Mouse (Mus musculus) midbrain, embryonic 10.5 days (tissue): Measurements from ENCODE around the gene Tbpl1. TPM values are rescaled to one million over a fixed set of nuclear protein-coding genes. Genes with fewer than 3 reads are reported as not detected.

Source experiments
- DNase-seq: peaks from one replicate; pipeline ENCODE4 v3.0.0-alpha.2; 2017; ENCODE audit warnings: low spot score
- H3K27ac ChIP-seq: fragments of 300-500 bp; sonication (generic); replicated peaks from 2 replicates; pipeline ENCODE4 v1.5.1; 2016; ENCODE audit warnings: mild to moderate bottlenecking
- H3K27me3 ChIP-seq: fragments of 300-500 bp; sonication (generic); 2 replicates; pipeline ENCODE4 v1.6.1; 2016; ENCODE audit warnings: low read depth, mild to moderate bottlenecking; ENCODE audit not compliant: poor library complexity, severe bottlenecking
- H3K36me3 ChIP-seq: fragments of 300-500 bp; sonication (generic); 2 replicates; pipeline ENCODE4 v1.6.1; 2016; ENCODE audit warnings: mild to moderate bottlenecking, moderate library complexity
- H3K4me1 ChIP-seq: fragments of 300-500 bp; sonication (generic); 2 replicates; pipeline ENCODE4 v1.6.1; 2016
- H3K4me3 ChIP-seq: fragments of 300-500 bp; sonication (generic); 2 replicates; pipeline ENCODE4 v1.5.1; 2016; ENCODE audit warnings: mild to moderate bottlenecking, moderate library complexity
- H3K9me3 ChIP-seq: fragments of 300-500 bp; sonication (generic); replicated peaks from 2 replicates; pipeline ENCODE4 v1.6.1; 2016; ENCODE audit warnings: mild to moderate bottlenecking
- WGBS: fragments of 180-500 bp; shearing (Covaris S2); methylation state at CpG from one replicate; pipeline ENCODE4 v1.1.7; 2016; 5-methylcytosine and 5-hydroxymethylcytosine counted together
- polyA plus RNA-seq: library from polyadenylated mRNA; unstranded; fragments of >200 nt; fragmentation: Nextera tagmentation; extraction: Ambion mirVana; gene quantifications from 2 replicates; pipeline ENCODE4 v1.2.1, GENCODE M21; 2016

Tbpl1 gene
- 102 and 107 TPM in 2 replicates for polyA plus RNA-seq

DNA sequence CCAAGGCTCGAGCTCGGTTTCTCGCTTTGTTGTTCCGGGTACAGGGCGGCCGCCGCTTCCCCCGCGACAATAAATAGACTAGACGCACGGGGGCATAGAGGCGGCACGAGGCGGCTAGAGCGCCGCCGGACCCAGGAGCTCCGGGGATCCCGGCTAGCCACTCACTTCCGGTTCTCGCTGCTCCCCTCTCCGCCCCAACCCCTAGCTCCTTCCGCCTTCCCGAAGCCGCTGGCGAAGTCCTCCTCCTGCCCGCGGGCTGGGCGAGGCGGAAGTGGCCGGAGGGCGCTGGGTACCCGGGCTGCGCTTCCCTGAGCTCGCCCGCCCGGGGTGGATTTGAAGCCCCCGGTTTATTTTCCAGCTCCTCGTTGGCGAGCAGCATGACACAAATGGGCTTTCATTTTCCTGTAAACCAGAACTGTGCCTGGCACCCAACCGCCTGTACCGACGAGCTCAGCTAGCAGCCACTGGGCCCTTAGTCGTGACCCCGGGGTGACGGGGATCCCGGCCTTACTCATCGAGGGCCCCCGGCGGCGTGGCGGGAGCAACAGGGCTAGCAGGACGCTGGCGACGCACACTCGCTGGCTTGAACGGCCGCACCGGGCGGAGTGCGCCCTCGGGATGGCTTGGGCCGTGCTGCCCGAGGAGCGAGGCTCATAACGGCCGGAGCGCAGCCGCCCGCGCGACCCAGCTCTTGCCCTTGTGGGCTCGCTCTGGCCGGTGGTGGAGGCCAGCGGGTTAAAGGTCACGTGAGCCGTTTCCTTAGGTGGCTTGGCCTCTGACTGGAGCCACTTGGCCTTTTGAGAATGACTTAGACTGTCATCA is at the start of gene Tbpl1:
Gene Tbpl1, minus strand, starts transcription at position 667 of the 822 bp plus-strand sequence.
- H3K36me3 ChIP-seq: 0 out of 2 replicates have a peak, but pooled peaks cover 3% of the 10 kb centered on the region
- WGBS: under 1% methylated on average over 77 of the region's 77 CpGs

DNA sequence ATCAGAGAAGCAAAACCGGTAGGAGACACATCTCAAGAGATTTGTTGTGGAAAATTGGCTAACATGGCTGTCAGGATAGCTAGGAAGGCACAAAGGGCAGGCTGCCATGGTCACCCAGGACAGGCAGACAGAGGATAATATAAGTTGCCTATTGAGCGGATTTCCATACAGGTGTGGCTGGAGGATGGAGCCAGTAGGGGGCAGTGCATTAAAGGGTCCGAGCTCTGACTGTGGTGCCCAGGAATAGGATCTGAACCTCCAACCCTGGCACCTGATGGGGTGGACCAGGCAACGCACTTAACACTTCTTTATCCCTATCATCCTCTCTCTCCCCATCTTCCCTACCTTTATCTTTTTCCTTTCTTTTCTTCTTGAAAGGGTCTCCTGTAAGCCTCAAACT is 49.7 kb upstream of the Tbpl1 start:
- no peaks in the 10 kb centered on the region for H3K9me3 ChIP-seq
- 33% methylated on average over 4 of the region's 4 CpGs for WGBS
- DNase-seq: no peak
- no peaks in the 10 kb centered on the region for H3K36me3 ChIP-seq
- H3K4me3 ChIP-seq: no peak overlapping the region
- H3K27me3 ChIP-seq: no peaks in the 10 kb centered on the region
- no peak overlapping the region for H3K27ac ChIP-seq
- no peaks in the 10 kb centered on the region for H3K4me1 ChIP-seq

More for the DNA sequence above, at the start of gene Tbpl1:
- H3K4me1 ChIP-seq: peaks cover 35% of the 10 kb centered on the region
- no peaks in the 10 kb centered on the region for H3K27me3 ChIP-seq
- peak within 1 kb of the TSS; percentile 99 for H3K4me3 ChIP-seq
- DNase-seq: peak; percentile 93
- H3K9me3 ChIP-seq: no peaks in the 10 kb centered on the region
- peak within 1 kb of the TSS; percentile 99 for H3K27ac ChIP-seq

DNA sequence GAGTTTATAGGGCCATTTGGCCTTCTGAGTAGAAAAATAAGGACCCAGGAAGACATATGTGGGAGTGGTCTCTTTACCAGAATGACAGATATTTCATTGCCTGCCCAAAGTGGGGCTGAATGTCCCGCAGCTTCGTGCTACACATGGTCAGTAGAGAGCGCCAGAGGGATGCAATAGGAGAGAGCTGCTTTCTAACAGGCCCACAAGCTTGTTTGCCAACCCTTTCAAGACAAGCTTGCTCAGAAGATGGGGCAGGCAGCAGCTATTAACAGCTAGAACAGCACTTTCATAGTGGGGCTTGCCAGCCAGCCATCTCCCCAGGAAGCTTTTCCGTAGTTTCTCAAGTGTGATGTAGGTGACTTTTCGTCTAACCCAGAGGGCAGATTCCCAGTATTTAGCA is 46.2 kb upstream of the Tbpl1 start:
- H3K36me3 ChIP-seq: no peaks in the 10 kb centered on the region
- H3K27me3 ChIP-seq: no peaks in the 10 kb centered on the region
- no peak overlapping the region for H3K4me3 ChIP-seq
- H3K4me1 ChIP-seq: 0 out of 2 replicates have a peak, but pooled peaks cover 2% of the 10 kb centered on the region
- H3K9me3 ChIP-seq: no peaks in the 10 kb centered on the region
- no peak overlapping the region for H3K27ac ChIP-seq
- peak; percentile 32 for DNase-seq
- WGBS: 21% methylated on average over 5 of the region's 5 CpGs

DNA sequence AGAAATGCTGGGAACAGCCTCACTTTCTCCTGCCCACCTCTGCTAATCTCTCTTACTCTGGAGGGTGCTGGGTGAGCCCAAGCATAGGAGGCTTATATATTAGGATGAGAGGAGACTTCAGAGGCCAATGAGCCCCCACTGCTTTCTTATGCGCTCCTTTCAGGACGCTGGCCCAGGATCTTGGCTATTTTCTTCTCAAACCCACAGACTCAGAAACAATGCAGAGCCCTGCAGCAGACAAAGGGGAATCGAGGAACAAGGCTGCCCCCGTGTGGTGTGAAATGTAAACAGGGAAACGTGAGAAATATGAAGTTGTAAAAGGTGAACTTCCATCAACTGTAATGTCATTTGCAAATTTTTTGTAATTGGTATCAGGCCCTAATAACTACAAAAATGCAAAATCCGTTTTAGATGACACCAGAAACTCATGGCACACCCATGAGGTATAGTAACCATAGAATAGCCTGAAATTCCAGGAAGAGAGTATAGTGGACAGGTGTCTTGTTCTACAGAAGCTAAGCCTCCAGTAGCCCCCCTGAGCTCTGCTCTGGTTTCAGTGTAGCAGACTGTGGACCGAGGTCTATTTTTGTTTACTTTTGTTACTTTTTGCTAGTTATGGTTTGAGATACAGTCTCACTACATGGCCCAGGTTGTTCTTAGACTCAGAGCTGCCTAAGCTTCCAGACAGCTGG is 44.4 kb upstream of the Tbpl1 start:
- Histone ChIP-seq H3K27me3 (no peaks in the 10 kb centered on the region), H3K27ac (0 out of 2 replicates have a peak overlapping the region, but pooled peaks have one; percentile 59)

DNA sequence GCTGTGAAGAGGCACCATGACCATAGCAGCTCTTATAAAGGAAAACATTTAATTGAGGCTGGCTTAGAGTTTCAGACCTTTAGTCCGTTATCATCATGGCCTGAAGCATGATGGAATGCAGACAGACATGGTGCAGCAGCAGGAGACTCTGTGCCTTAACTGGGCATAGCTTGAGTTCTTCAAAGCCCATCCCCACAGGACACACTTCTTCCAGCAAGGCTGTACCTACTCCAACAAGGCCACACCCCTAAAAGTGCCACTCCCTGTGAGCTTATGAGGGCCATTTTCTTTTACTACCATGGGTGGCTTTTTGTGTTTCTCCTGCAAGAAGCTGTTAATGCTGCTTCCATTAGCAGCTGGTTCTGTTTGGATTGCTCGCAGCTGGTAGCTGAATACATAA is 43.7 kb upstream of the Tbpl1 start:
- DNase-seq: no peak
- no peaks in the 10 kb centered on the region for H3K27me3 ChIP-seq
- H3K27ac ChIP-seq: no peak overlapping the region
- H3K36me3 ChIP-seq: no peaks in the 10 kb centered on the region
- no peak overlapping the region for H3K4me3 ChIP-seq
- H3K4me1 ChIP-seq: 0 out of 2 replicates have a peak, but pooled peaks cover 2% of the 10 kb centered on the region
- 86% methylated on average over 2 of the region's 2 CpGs for WGBS
- H3K9me3 ChIP-seq: no peaks in the 10 kb centered on the region

More for the DNA sequence above, 44.4 kb upstream of the Tbpl1 start:
- Histone ChIP-seq H3K36me3 (no peaks in the 10 kb centered on the region), H3K9me3 (no peaks in the 10 kb centered on the region), H3K4me1 (0 out of 2 replicates have a peak, but pooled peaks cover 2% of the 10 kb centered on the region), H3K4me3 (no peak overlapping the region)
- peak; percentile 51 for DNase-seq
- 17% methylated on average over 7 of the region's 7 CpGs for WGBS

DNA sequence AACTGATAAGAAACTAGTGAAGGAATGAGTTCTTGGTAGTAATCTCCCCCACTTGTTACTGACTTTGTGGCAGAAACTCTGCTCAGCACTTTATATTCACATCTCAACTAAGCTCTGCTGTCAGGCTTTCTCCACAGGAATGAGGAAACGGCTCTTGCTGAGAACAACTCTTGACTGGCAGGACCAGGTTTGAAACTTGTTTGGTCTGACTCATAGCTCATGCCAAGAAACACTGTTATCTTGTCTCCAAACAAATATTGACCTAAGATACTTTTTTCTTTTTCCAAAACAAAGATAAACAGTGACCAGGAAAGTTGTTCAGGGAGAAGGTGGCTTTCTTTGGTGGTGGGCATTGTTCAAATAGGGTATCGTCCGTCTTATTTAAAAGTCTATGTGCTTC is 42.9 kb upstream of the Tbpl1 start:
- Histone ChIP-seq H3K4me3 (no peak overlapping the region), H3K4me1 (0 out of 2 replicates have a peak, but pooled peaks cover 2% of the 10 kb centered on the region), H3K27ac (no peak overlapping the region), H3K27me3 (no peaks in the 10 kb centered on the region), H3K36me3 (no peaks in the 10 kb centered on the region), H3K9me3 (no peaks in the 10 kb centered on the region)
- no peak for DNase-seq
- WGBS: 90% methylated on average over 3 of the region's 3 CpGs

DNA sequence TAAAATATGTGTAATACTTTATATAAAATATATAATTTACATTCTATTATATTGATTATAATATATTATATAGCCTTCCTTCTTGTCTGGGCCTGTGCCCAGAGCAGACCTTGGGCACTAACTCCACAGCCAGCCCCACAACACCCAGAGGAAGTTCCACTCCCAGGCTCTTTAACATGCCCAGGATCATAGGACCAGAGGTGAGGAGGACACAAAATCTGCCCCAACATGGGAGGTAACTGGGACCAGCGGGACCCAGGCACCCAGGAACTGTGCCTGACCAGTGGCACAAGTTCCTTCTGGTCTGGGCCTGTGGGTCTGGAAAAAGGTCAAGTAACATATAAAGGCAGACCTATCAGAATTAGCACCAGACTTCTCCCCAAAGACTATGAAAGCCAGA is 22.5 kb upstream of the Tbpl1 start:
- H3K36me3 ChIP-seq: no peaks in the 10 kb centered on the region
- H3K9me3 ChIP-seq: no peaks in the 10 kb centered on the region; the same call in 1 of the 2 replicates
- no peak overlapping the region for H3K4me3 ChIP-seq
- 100% methylated on average over 1 of the region's 1 CpGs for WGBS
- H3K27me3 ChIP-seq: no peaks in the 10 kb centered on the region
- H3K27ac ChIP-seq: no peak overlapping the region
- DNase-seq: no peak
- no peaks in the 10 kb centered on the region for H3K4me1 ChIP-seq

DNA sequence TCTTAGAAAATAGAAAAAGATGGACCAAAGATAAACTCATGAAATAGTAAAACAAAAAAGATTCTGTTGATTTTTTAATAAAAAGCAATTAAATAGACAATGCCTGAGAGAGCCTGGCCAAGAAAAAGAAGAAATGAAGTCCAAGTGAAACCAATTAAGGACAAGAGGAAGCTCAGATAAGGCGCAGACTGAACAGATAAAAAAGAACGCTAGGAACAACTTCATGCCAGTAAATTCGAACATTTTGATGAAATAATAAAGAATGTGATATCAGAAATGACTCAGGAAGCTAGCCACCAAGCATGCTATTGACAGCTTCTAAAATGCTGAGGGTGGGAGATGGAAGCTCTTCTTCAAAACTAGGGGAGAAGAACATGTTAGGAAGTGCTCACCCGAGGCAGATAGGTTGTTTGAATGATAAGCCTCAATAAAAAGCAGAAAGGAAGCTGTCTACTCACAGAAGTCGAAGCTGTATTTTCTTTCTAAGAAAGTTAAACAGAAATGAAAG is 19.5 kb upstream of the Tbpl1 start:
- H3K4me3 ChIP-seq: no peak overlapping the region
- 75% methylated on average over 5 of the region's 5 CpGs for WGBS
- H3K27me3 ChIP-seq: no peaks in the 10 kb centered on the region
- no peak overlapping the region for H3K27ac ChIP-seq
- no peak for DNase-seq
- H3K9me3 ChIP-seq: no peaks in the 10 kb centered on the region; the same call in 1 of the 2 replicates
- H3K4me1 ChIP-seq: 0 out of 2 replicates have a peak, but pooled peaks cover 2% of the 10 kb centered on the region
- H3K36me3 ChIP-seq: no peaks in the 10 kb centered on the region

DNA sequence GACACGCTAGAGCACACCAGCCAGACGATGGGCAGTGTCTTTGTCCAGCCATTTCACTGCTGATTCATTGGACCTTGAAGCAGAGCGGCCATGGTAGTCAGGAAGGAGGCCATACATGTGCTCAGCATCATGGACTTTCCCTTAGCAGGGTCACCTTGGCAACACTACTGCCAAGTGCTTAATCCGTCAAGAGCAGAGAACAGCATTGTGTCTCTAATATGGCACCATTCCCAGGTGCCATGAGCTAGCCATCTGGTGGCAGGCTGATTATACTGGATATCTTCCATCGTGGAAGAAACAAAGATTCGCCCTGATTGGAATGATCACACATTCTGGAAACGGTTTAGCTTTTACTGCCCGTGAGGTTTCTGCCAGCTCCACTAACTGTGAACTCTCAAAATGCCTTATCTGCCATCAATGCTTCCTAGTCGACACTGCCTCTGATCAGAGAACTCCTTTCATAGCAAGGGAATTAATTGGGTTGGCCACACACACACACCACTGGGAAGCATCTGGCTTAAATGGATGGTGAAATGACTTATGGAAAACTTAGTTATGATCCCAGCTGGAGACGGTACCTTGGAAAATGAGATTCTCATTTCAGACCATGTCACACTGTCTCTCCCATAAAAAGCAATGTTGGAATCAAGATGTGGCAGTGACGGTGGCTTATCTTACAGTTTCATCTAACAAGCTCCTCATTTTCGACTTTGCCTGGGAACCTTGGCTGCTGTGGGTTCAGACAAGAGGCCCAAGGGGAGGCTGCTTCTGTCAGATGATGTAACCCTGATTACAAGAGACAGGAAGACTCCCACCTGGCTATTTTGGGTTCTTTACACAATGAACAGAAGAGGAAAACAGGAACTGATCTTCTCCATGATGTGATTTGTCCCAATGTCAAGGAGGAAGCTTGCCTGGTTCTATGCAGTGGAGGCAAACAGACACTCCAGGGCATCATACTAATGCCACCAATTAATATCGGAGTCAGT is 14.9 kb upstream of the Tbpl1 start:
- DNase-seq: no peak
- H3K9me3 ChIP-seq: no peaks in the 10 kb centered on the region
- 0 out of 2 replicates have a peak, but pooled peaks cover 4% of the 10 kb centered on the region for H3K4me1 ChIP-seq
- no peaks in the 10 kb centered on the region for H3K27me3 ChIP-seq
- no peak overlapping the region for H3K4me3 ChIP-seq
- H3K36me3 ChIP-seq: no peaks in the 10 kb centered on the region
- H3K27ac ChIP-seq: no peak overlapping the region
- WGBS: 83% methylated on average over 13 of the region's 13 CpGs

DNA sequence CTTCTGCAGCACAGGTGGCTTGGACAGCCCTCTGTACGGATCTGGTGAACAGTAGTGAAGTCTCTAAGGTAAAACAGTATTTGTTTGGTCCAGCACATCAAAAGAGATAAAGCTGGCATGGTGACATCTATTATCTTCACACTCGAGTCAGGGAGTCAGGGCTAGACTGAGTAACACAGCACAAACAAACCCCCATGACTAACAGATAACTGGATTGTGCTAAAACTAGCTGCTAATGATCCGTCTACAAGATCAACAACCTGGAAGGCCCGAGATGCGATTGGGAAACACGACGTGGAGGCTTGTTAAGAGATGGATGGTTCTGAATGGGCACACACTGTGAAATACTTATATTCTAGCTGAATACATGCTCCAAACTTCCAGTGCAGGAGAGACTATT is 14.2 kb upstream of the Tbpl1 start:
- no peaks in the 10 kb centered on the region for H3K27me3 ChIP-seq
- no peak overlapping the region for H3K27ac ChIP-seq
- H3K4me1 ChIP-seq: 0 out of 2 replicates have a peak, but pooled peaks cover 4% of the 10 kb centered on the region
- H3K36me3 ChIP-seq: no peaks in the 10 kb centered on the region
- no peaks in the 10 kb centered on the region for H3K9me3 ChIP-seq
- DNase-seq: no peak
- 74% methylated on average over 7 of the region's 7 CpGs for WGBS
- H3K4me3 ChIP-seq: no peak overlapping the region

DNA sequence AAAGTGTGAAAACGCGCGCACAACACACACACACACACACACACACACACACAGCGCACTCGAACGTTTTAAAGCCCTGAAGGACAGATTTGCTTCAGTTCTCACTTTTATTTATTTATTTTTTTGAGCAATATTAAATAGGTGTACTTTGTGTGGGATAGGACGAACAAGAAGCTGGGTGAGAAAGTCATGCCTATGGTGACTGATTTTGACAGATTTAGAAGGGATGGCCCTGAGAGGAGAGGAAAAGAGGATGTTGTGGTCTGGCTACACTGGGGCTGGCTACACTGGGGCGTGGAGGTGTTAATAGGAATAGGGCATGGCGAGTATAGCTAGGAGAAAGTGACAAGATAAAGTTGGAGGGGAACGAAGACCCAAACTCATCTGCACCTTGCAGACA is 443 bp upstream of the Tbpl1 start:
- DNase-seq: no peak
- H3K27me3 ChIP-seq: no peaks in the 10 kb centered on the region
- H3K4me1 ChIP-seq: peaks cover 30% of the 10 kb centered on the region
- peak overlapping the region; percentile 99 for H3K4me3 ChIP-seq
- 0 out of 2 replicates have a peak, but pooled peaks cover 3% of the 10 kb centered on the region for H3K36me3 ChIP-seq
- 72% methylated on average over 10 of the region's 10 CpGs for WGBS
- no peaks in the 10 kb centered on the region for H3K9me3 ChIP-seq
- peak overlapping the region; percentile 99 for H3K27ac ChIP-seq

DNA sequence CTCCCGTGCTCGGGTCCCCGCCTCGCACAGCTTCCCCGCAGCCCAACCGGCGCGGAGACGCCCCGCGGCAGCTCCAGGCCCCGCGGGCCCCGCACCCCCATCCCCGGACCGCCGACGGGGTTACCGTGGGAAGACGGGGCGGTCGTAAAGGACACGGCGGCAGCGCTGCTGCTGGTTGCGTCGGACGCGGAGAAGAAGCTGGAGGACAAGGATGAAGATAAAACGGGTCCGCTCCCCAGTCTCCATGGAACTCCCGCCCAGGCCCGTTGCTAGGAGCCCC is 806 bp downstream of the Tbpl1 start:
- Histone ChIP-seq H3K9me3 (no peaks in the 10 kb centered on the region), H3K4me1 (peaks cover 35% of the 10 kb centered on the region), H3K27ac (peak overlapping the region; percentile 99), H3K36me3 (0 out of 2 replicates have a peak, but pooled peaks cover 3% of the 10 kb centered on the region), H3K4me3 (peak overlapping the region; percentile 99), H3K27me3 (no peaks in the 10 kb centered on the region)
- under 1% methylated on average over 33 of the region's 33 CpGs for WGBS
- DNase-seq: no peak
